Comparison of ENCODE assay signal across 17 mouse cellular contexts in the genomic region with DNA sequence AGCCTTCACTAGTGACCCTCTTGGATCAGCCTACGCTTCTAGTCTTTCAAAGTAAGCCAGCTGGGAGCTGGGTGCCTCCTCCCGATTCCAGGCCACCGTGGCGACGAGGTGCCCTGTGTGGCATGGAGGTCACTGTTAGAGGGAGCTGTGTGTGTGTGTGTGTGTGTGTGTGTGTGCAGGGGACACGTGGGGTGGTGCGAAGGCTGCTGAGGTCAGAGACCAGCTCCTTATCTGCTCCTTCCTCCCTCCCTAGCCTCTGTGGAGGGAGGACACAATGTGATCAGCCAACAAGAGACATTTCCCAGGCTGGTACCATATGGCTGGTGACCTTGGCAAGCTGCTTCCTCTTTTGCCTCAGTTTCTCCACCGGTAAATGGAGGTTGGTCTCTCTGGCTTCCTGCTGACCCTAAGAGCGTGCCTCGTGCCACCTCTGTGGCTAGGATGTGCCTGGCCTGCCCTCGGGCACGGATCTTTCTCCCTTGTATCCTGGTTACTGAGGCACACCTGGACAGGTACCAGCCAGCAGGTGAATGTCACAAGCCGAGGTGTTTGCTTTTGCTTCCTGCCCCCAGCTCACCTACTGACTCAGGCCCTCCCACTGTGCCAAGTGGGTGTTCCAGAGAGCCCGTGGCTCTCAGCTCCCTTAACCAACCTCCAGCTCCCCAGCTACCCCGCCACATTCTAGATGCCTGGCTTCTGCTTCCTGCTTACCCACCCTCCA. TPM values are rescaled to one million over a fixed set of nuclear protein-coding genes. Genes with fewer than 3 reads are reported as not detected.
DNase-seq lines count a peak whose midpoint lies in the region; ATAC-seq lines count a peak whose summit lies in the region.
"Had no signal": no experiment of that assay in that cellular context is flagged by ENCODE, and none has a peak within 500 bp of the region (broad histone marks: within the 10 kb centered on the region; RNA-seq: fewer than 3 reads in every experiment).

No protein-coding gene starts in this region.

- WGBS in heart, embryonic 11.5 days (ENCODE audit: insufficient replicate concordance): 72% methylated on average over 15 of the region's 15 CpGs
- 78% methylated on average over 15 of the region's 15 CpGs for WGBS in midbrain, embryonic 14.5 days
- WGBS in hindbrain, embryonic 10.5 days: 80% methylated on average over 15 of the region's 15 CpGs

- H3K27ac ChIP-seq in heart, embryonic 11.5 days (ENCODE audit: low read depth, low read length): no peak overlapping the region
- no peak overlapping the region for H3K27ac ChIP-seq in midbrain, embryonic 14.5 days (replicated peaks; ENCODE audit: low read depth, low read length)
- H3K27ac ChIP-seq in hindbrain, embryonic 10.5 days: no peak overlapping the region
- H3K27ac ChIP-seq: embryonic facial prominence, embryonic 10.5 days; forebrain, embryonic 15.5 days; hindbrain, embryonic 15.5 days; limb, embryonic 10.5 days had no signal

- peak overlapping the region; percentile 34 for H3K4me2 ChIP-seq in heart, embryonic 11.5 days
- H3K4me2 ChIP-seq in midbrain, embryonic 14.5 days (ENCODE audit: low read length): no peak overlapping the region
- H3K4me2 ChIP-seq: forebrain, embryonic 15.5 days; hindbrain, embryonic 15.5 days had no signal

- ATAC-seq in heart, embryonic 11.5 days (replicated peaks; ENCODE audit: insufficient number of reproducible peaks, low FRiP score, low TSS enrichment): peak; percentile 62; the same call in 1 of the 2 replicates
- peak; percentile 60 for ATAC-seq in megakaryocyte progenitor cell, adult 5-6 weeks (replicated peaks; ENCODE audit: poor library complexity)
- no peak for ATAC-seq in midbrain, embryonic 14.5 days (ENCODE audit: low FRiP score, low TSS enrichment)
- ATAC-seq: forebrain, embryonic 15.5 days had no signal

- no peaks in the 10 kb centered on the region for H3K9me3 ChIP-seq in heart, embryonic 11.5 days (replicated peaks; ENCODE audit: control insufficient read depth, low read length)
- H3K9me3 ChIP-seq in midbrain, embryonic 14.5 days (ENCODE audit: control insufficient read depth, low read length): no peaks in the 10 kb centered on the region
- no peaks in the 10 kb centered on the region for H3K9me3 ChIP-seq in hindbrain, embryonic 10.5 days
- H3K9me3 ChIP-seq: embryonic facial prominence, embryonic 10.5 days; forebrain, embryonic 15.5 days; hindbrain, embryonic 15.5 days; limb, embryonic 10.5 days had no signal

- no peaks in the 10 kb centered on the region for H3K36me3 ChIP-seq in heart, embryonic 11.5 days (ENCODE audit: control insufficient read depth, insufficient read depth, low read length)
- no peaks in the 10 kb centered on the region for H3K36me3 ChIP-seq in midbrain, embryonic 14.5 days (ENCODE audit: control insufficient read depth, insufficient read depth, low read length)
- H3K36me3 ChIP-seq in hindbrain, embryonic 10.5 days: no peaks in the 10 kb centered on the region
- H3K36me3 ChIP-seq: embryonic facial prominence, embryonic 10.5 days; forebrain, embryonic 15.5 days; hindbrain, embryonic 15.5 days; limb, embryonic 10.5 days had no signal

- peak overlapping the region; percentile 23; the same call in 1 of the 2 replicates for H3K4me3 ChIP-seq in heart, embryonic 11.5 days (ENCODE audit: low read depth, low read length)
- H3K4me3 ChIP-seq in midbrain, embryonic 14.5 days (replicated peaks; ENCODE audit: low read depth, low read length): no peak overlapping the region
- H3K4me3 ChIP-seq in hindbrain, embryonic 10.5 days: no peak overlapping the region
- H3K4me3 ChIP-seq: embryonic facial prominence, embryonic 10.5 days; forebrain, embryonic 15.5 days; hindbrain, embryonic 15.5 days; limb, embryonic 10.5 days had no signal

- H3K27me3 ChIP-seq in heart, embryonic 11.5 days (ENCODE audit: control insufficient read depth, insufficient read depth, low read length): peaks cover 27% of the 10 kb centered on the region
- peaks cover 6% of the 10 kb centered on the region; the same call in 1 of the 2 replicates for H3K27me3 ChIP-seq in midbrain, embryonic 14.5 days (ENCODE audit: control insufficient read depth, insufficient read depth, low read length)
- peaks cover 38% of the 10 kb centered on the region for H3K27me3 ChIP-seq in hindbrain, embryonic 10.5 days (ENCODE audit: insufficient read depth, poor library complexity, severe bottlenecking)

- H3K4me1 ChIP-seq in heart, embryonic 11.5 days (ENCODE audit: control insufficient read depth, insufficient read depth, low read length): peaks cover 8% of the 10 kb centered on the region; the same call in 1 of the 2 replicates
- H3K4me1 ChIP-seq in midbrain, embryonic 14.5 days (ENCODE audit: control insufficient read depth, insufficient read depth, low read length): no peaks in the 10 kb centered on the region
- H3K4me1 ChIP-seq in hindbrain, embryonic 10.5 days (replicated peaks): peaks cover 13% of the 10 kb centered on the region
- H3K4me1 ChIP-seq: forebrain, embryonic 15.5 days; hindbrain, embryonic 15.5 days had no signal

- no peak overlapping the region for H3K9ac ChIP-seq in heart, embryonic 11.5 days (ENCODE audit: low read depth, low read length)
- no peak overlapping the region for H3K9ac ChIP-seq in midbrain, embryonic 14.5 days (replicated peaks; ENCODE audit: low read length)
- H3K9ac ChIP-seq: forebrain, embryonic 15.5 days; hindbrain, embryonic 15.5 days had no signal

- DNase-seq in heart, adult 9 months (ENCODE audit: low spot score in 2 of 2): no peak
- DNase-seq in lung, adult 18-20 months: peak; percentile 71 to 84
- DNase-seq in lung, postnatal 10 days: no peak
- peak; percentile 50 for DNase-seq in fat pad, adult 2 months (ENCODE audit: extremely low read depth, low read depth, low spot score)
- DNase-seq in midbrain, embryonic 14.5 days: no peak
- DNase-seq in hindbrain, embryonic 10.5 days (ENCODE audit: low spot score): no peak
- DNase-seq: B cell, adult 2 months; cerebellum, adult 9-10 months; gastrocnemius, postnatal 10 days; retina, postnatal 1 day had no signal

RNA-seq across cellular contexts. Expression of a gene that starts 7.9 kb away (rescaled TPM):
- 2.6 and 3.0 TPM in 2 replicates for polyA plus RNA-seq in heart, embryonic 11.5 days (2014; fragmentation: Nextera tagmentation; extraction: Ambion mirVana)
- total RNA-seq in megakaryocyte progenitor cell, adult 5-6 weeks (2015): 0.10 TPM in 1 of 2 replicates, not detected in the other
- total RNA-seq in megakaryocyte progenitor cell, adult 5-6 weeks (2017): not detected in 2 replicates
- 0.08 and 0.18 TPM in 2 replicates for polyA plus RNA-seq in midbrain, embryonic 14.5 days (2014; fragmentation: Nextera tagmentation; extraction: Ambion mirVana)
- polyA plus RNA-seq in hindbrain, embryonic 10.5 days (2016; fragmentation: Nextera tagmentation; extraction: Ambion mirVana): 1.5 and 1.8 TPM in 2 replicates

RNA-seq across cellular contexts. Expression of a gene that starts 14.4 kb away (rescaled TPM):
- polyA plus RNA-seq in heart, embryonic 11.5 days (2014; fragmentation: Nextera tagmentation; extraction: Ambion mirVana): not detected in 2 replicates
- not detected in 2 replicates for total RNA-seq in megakaryocyte progenitor cell, adult 5-6 weeks (2015)
- not detected in 2 replicates for total RNA-seq in megakaryocyte progenitor cell, adult 5-6 weeks (2017)
- 0.43 and 0.62 TPM in 2 replicates for polyA plus RNA-seq in midbrain, embryonic 14.5 days (2014; fragmentation: Nextera tagmentation; extraction: Ambion mirVana)
- polyA plus RNA-seq in hindbrain, embryonic 10.5 days (2016; fragmentation: Nextera tagmentation; extraction: Ambion mirVana): not detected in 2 replicates
- total RNA-seq: gastrocnemius, postnatal 10 days; MEL had no signal
- polyA plus RNA-seq: embryonic facial prominence, embryonic 10.5 days; forebrain, embryonic 15.5 days; hindbrain, embryonic 15.5 days; limb, embryonic 10.5 days had no signal

RNA-seq across cellular contexts. Expression of a gene that starts 14.8 kb away (rescaled TPM):
- polyA plus RNA-seq in heart, embryonic 11.5 days (2014; fragmentation: Nextera tagmentation; extraction: Ambion mirVana): 49.6 and 50.1 TPM in 2 replicates
- total RNA-seq in megakaryocyte progenitor cell, adult 5-6 weeks (2015): 27.3 and 30.9 TPM in 2 replicates
- 24.6 and 32.5 TPM in 2 replicates for total RNA-seq in megakaryocyte progenitor cell, adult 5-6 weeks (2017)
- polyA plus RNA-seq in midbrain, embryonic 14.5 days (2014; fragmentation: Nextera tagmentation; extraction: Ambion mirVana): 72.6 and 78.0 TPM in 2 replicates
- 97.5 and 97.7 TPM in 2 replicates for polyA plus RNA-seq in hindbrain, embryonic 10.5 days (2016; fragmentation: Nextera tagmentation; extraction: Ambion mirVana)

RNA-seq across cellular contexts. Expression of a gene that starts 20.5 kb away (rescaled TPM):
- polyA plus RNA-seq in heart, embryonic 11.5 days (2014; fragmentation: Nextera tagmentation; extraction: Ambion mirVana): 13.5 and 19.1 TPM in 2 replicates
- total RNA-seq in megakaryocyte progenitor cell, adult 5-6 weeks (2015): 11.0 and 13.4 TPM in 2 replicates
- 22.7 and 27.0 TPM in 2 replicates for total RNA-seq in megakaryocyte progenitor cell, adult 5-6 weeks (2017)
- polyA plus RNA-seq in midbrain, embryonic 14.5 days (2014; fragmentation: Nextera tagmentation; extraction: Ambion mirVana): 9.2 and 10.3 TPM in 2 replicates
- polyA plus RNA-seq in hindbrain, embryonic 10.5 days (2016; fragmentation: Nextera tagmentation; extraction: Ambion mirVana): 9.9 and 10.1 TPM in 2 replicates

RNA-seq across cellular contexts. Expression of a gene that starts 36.4 kb away (rescaled TPM):
- 21.4 and 26.4 TPM in 2 replicates for polyA plus RNA-seq in heart, embryonic 11.5 days (2014; fragmentation: Nextera tagmentation; extraction: Ambion mirVana)
- total RNA-seq in megakaryocyte progenitor cell, adult 5-6 weeks (2015): 63.8 and 65.1 TPM in 2 replicates
- 41.0 and 47.0 TPM in 2 replicates for total RNA-seq in megakaryocyte progenitor cell, adult 5-6 weeks (2017)
- polyA plus RNA-seq in midbrain, embryonic 14.5 days (2014; fragmentation: Nextera tagmentation; extraction: Ambion mirVana): 39.0 and 44.7 TPM in 2 replicates
- 34.8 and 39.0 TPM in 2 replicates for polyA plus RNA-seq in hindbrain, embryonic 10.5 days (2016; fragmentation: Nextera tagmentation; extraction: Ambion mirVana)

Comparison
In these comparisons a context has a peak if more than half of its experiments do, and no peak if none do; other contexts are left out.
1. DNase-seq: peak in lung, adult 18-20 months (2 of 2) and fat pad, adult 2 months (single experiment); none in heart, adult 9 months (0 of 2), lung, postnatal 10 days (single experiment), midbrain, embryonic 14.5 days (single experiment) and hindbrain, embryonic 10.5 days (single experiment).